Mouse (Mus musculus) neural tube, embryonic 15.5 days (tissue): ENCODE data around the gene Hs1bp3. TPM values are rescaled to one million over a fixed set of nuclear protein-coding genes. Genes with fewer than 3 reads are reported as not detected.
A peak's percentile ranks its signal among the peaks of the same experiment; 100 is the strongest.

ENCODE experiments used
- ATAC-seq: fragments of 200-750 bp; cut with Nextera tagmentation; 2 replicates; pipeline ENCODE4 v1.8.0; 2017; ENCODE audit warnings: mild to moderate bottlenecking, moderate TSS enrichment, moderate library complexity; ENCODE audit not compliant: low FRiP score
- H3K27ac ChIP-seq: fragments of 300-500 bp; sonication (generic); replicated peaks from 2 replicates; pipeline ENCODE4 v1.5.1; 2015; ENCODE audit warnings: mild to moderate bottlenecking, inconsistent platforms
- H3K27me3 ChIP-seq: fragments of 300-500 bp; sonication (generic); replicated peaks from 2 replicates; pipeline ENCODE4 v1.6.1; 2015; ENCODE audit warnings: inconsistent platforms
- H3K36me3 ChIP-seq: fragments of 300-500 bp; sonication (generic); 2 replicates; pipeline ENCODE4 v1.6.1; 2015; ENCODE audit warnings: inconsistent platforms
- H3K4me1 ChIP-seq: fragments of 300-500 bp; sonication (generic); 2 replicates; pipeline ENCODE4 v1.6.1; 2015; ENCODE audit warnings: inconsistent platforms
- H3K4me2 ChIP-seq: fragments of 300-500 bp; sonication (generic); 2 replicates; pipeline ENCODE4 v1.6.1; 2015; ENCODE audit warnings: inconsistent platforms, mild to moderate bottlenecking, moderate library complexity
- H3K4me3 ChIP-seq: fragments of 300-500 bp; sonication (generic); replicated peaks from 2 replicates; pipeline ENCODE4 v1.5.1; 2015; ENCODE audit warnings: mild to moderate bottlenecking, inconsistent platforms
- H3K9ac ChIP-seq: fragments of 300-500 bp; sonication (generic); replicated peaks from 2 replicates; pipeline ENCODE4 v1.6.1; 2015; ENCODE audit warnings: mild to moderate bottlenecking, inconsistent platforms
- H3K9me3 ChIP-seq: fragments of 300-500 bp; sonication (generic); replicated peaks from 2 replicates; pipeline ENCODE4 v1.6.1; 2016; ENCODE audit warnings: inconsistent platforms
- WGBS: fragments of 180-500 bp; shearing (Covaris S2); methylation state at CpG from one replicate; pipeline ENCODE4 v1.1.7; 2015; ENCODE audit warnings: mixed read lengths; 5-methylcytosine and 5-hydroxymethylcytosine counted together
- polyA plus RNA-seq: library from polyadenylated mRNA; unstranded; fragments of >200 nt; fragmentation: Nextera tagmentation; extraction: Ambion mirVana; gene quantifications from 2 replicates; pipeline ENCODE4 v1.2.1, GENCODE M21; 2015

Gene Hs1bp3
- polyA plus RNA-seq, 1 experiment from 2014 or later = 8.0 TPM

GRCm38 (mm10) chr12:8326825-8327674 is 13.8 kb downstream of the Hs1bp3 start:
- peaks cover 24% of the 10 kb centered on the region for H3K4me1 ChIP-seq
- WGBS = 13% methylated on average over 17 of the region's 17 CpGs
- ATAC-seq = peak; percentile 94

DNA sequence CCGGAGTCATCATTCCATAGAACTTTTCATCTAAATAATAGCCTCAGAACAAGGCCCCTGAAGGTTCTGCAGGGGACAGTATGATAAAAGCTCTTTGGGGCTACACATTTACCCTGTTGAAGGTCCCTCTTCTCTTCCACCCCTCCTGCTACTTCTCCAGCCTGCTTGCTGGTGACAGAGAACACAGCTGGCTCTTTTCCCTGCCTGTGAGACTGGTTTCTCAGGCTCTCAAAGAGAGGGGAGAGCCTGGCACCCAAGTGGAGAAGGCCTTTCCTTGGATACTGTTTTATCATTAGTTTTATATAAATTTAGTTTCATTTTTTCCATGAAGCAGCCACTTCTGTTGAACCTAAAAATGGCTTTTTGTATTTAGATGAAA is 14.4 kb downstream of the Hs1bp3 start:
- Histone ChIP-seq H3K4me1 (peaks cover 28% of the 10 kb centered on the region), H3K27me3 (no peaks in the 10 kb centered on the region), H3K36me3 (peaks cover 33% of the 10 kb centered on the region), H3K4me3 (no peak overlapping the region), H3K9me3 (no peaks in the 10 kb centered on the region), H3K27ac (peak overlapping the region; percentile 79), H3K4me2 (peak overlapping the region; percentile 11; the same call in 1 of the 2 replicates), H3K9ac (peak overlapping the region; percentile 9)
- peak; percentile 7; the same call in 1 of the 2 replicates for ATAC-seq
- 33% methylated on average over 1 of the region's 1 CpGs for WGBS

More at GRCm38 (mm10) chr12:8326825-8327674, 13.8 kb downstream of the Hs1bp3 start:
- Histone ChIP-seq H3K27ac (peak overlapping the region; percentile 79), H3K27me3 (no peaks in the 10 kb centered on the region), H3K4me3 (no peak overlapping the region), H3K9ac (peak overlapping the region; percentile 9), H3K36me3 (peaks cover 39% of the 10 kb centered on the region), H3K4me2 (peak overlapping the region; percentile 11), H3K9me3 (no peaks in the 10 kb centered on the region)

DNA sequence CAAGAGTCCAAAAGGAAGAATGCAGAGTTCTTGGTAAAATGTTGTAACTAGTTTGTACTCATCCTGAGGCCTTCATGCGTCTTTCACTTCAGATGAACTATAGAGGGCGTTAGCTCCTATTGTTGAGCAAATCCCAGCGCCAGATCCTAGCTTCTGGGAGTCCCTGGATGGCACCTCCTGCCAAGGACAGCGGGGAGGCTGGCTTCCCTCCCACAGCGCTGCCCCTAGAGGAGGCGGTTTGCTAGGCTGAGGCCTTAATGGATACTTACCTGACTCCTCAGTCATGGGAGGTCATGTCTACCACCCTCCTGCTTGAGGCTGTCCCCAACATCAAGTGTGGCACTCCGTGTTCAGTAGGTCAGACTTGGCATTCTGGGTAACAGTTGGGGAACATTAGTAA is 16.0 kb downstream of the Hs1bp3 start:
- Histone ChIP-seq H3K4me2 (no peak overlapping the region), H3K36me3 (peaks cover 25% of the 10 kb centered on the region), H3K27me3 (no peaks in the 10 kb centered on the region), H3K9me3 (no peaks in the 10 kb centered on the region), H3K27ac (no peak overlapping the region), H3K4me3 (no peak overlapping the region), H3K9ac (no peak overlapping the region), H3K4me1 (peaks cover 28% of the 10 kb centered on the region)
- ATAC-seq = no peak
- 94% methylated on average over 7 of the region's 7 CpGs for WGBS

GRCm38 (mm10) chr12:8331489-8332173 is 18.4 kb downstream of the Hs1bp3 start:
- no peak overlapping the region for H3K4me2 ChIP-seq
- no peak overlapping the region for H3K9ac ChIP-seq
- H3K4me1 ChIP-seq = peaks cover 25% of the 10 kb centered on the region
- no peaks in the 10 kb centered on the region for H3K9me3 ChIP-seq
- no peak for ATAC-seq
- WGBS = 59% methylated on average over 14 of the region's 14 CpGs
- no peak overlapping the region for H3K27ac ChIP-seq
- no peaks in the 10 kb centered on the region for H3K27me3 ChIP-seq
- H3K36me3 ChIP-seq = peaks cover 25% of the 10 kb centered on the region
- H3K4me3 ChIP-seq = no peak overlapping the region

DNA sequence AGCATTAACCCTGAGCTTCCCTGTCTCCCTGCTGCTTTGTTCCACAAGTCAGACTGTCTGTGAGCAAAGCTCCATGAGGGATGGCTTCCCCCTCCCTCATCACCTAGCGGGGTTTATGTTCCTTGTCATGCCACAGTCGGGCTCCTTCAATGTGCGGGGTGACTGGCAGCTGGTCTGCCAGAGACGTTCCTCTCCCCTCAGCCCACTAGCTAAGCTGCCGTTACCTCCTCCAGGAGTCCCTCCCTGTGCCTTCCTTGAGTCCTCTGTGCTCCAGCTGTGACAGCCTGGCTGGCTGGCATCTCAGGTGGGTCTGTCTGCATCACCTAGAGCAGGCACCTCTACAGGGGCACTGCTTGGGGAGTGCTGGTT is 18.9 kb downstream of the Hs1bp3 start:
- no peak overlapping the region for H3K9ac ChIP-seq
- no peaks in the 10 kb centered on the region for H3K9me3 ChIP-seq
- peaks cover 22% of the 10 kb centered on the region for H3K4me1 ChIP-seq
- no peak for ATAC-seq
- WGBS = 43% methylated on average over 5 of the region's 5 CpGs
- H3K4me3 ChIP-seq = no peak overlapping the region
- peaks cover 29% of the 10 kb centered on the region for H3K36me3 ChIP-seq
- H3K4me2 ChIP-seq = no peak overlapping the region
- no peak overlapping the region for H3K27ac ChIP-seq
- H3K27me3 ChIP-seq = no peaks in the 10 kb centered on the region

- no peak overlapping the region for H3K4me2 ChIP-seq
- H3K36me3 ChIP-seq = peaks cover 35% of the 10 kb centered on the region
- H3K9ac ChIP-seq = no peak overlapping the region
- H3K9me3 ChIP-seq = no peaks in the 10 kb centered on the region
- H3K27me3 ChIP-seq = no peaks in the 10 kb centered on the region
- no peak overlapping the region for H3K4me3 ChIP-seq
- H3K4me1 ChIP-seq = peaks cover 18% of the 10 kb centered on the region
- ATAC-seq = no peak
- H3K27ac ChIP-seq = no peak overlapping the region
- 92% methylated on average over 8 of the region's 8 CpGs for WGBS
These were observed 20.4 kb downstream of the Hs1bp3 start for GRCm38 (mm10) chr12:8333617-8334016.

- Histone ChIP-seq H3K27ac (no peak overlapping the region), H3K9me3 (no peaks in the 10 kb centered on the region), H3K27me3 (no peaks in the 10 kb centered on the region), H3K4me3 (no peak overlapping the region), H3K4me1 (peaks cover 25% of the 10 kb centered on the region), H3K36me3 (peaks cover 30% of the 10 kb centered on the region), H3K9ac (no peak overlapping the region), H3K4me2 (no peak overlapping the region)
- ATAC-seq = no peak
- 88% methylated on average over 4 of the region's 4 CpGs for whole genome bisulfite sequencing
These were observed 21.0 kb downstream of the Hs1bp3 start for GRCm38 (mm10) chr12:8334261-8334660.

DNA sequence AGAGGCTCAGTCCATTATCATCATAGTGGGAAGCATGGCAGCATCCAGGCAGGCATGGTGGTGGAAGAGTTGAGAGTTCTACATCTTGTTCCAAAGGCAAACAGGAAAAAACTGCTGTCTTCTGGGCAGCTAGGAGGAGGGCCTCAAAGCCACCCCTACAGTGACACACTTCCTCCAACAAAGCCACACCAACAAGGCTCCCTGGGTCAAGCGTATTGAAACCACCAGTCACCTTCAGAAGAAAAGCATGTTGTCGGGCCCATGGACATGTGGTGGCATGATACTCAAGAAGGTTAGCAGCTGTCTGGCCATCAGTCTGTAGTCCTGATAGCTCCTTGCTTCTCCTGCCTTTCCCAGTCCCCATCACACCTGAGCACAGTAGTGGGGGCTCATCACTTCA is 22.3 kb downstream of the Hs1bp3 start:
- Histone ChIP-seq H3K27ac (no peak overlapping the region), H3K36me3 (peaks cover 24% of the 10 kb centered on the region), H3K27me3 (no peaks in the 10 kb centered on the region), H3K4me3 (no peak overlapping the region), H3K9ac (no peak overlapping the region), H3K9me3 (no peaks in the 10 kb centered on the region), H3K4me2 (no peak overlapping the region), H3K4me1 (peaks cover 33% of the 10 kb centered on the region)
- no peak for ATAC-seq
- 98% methylated on average over 2 of the region's 2 CpGs for WGBS

- H3K4me2 ChIP-seq = no peak overlapping the region
- 85% methylated on average over 10 of the region's 10 CpGs for WGBS
- no peaks in the 10 kb centered on the region for H3K27me3 ChIP-seq
- peaks cover 26% of the 10 kb centered on the region for H3K36me3 ChIP-seq
- no peak overlapping the region for H3K27ac ChIP-seq
- peaks cover 29% of the 10 kb centered on the region for H3K4me1 ChIP-seq
- H3K9ac ChIP-seq = no peak overlapping the region
- H3K4me3 ChIP-seq = no peak overlapping the region
- no peaks in the 10 kb centered on the region for H3K9me3 ChIP-seq
- ATAC-seq = no peak
These were observed 23.5 kb downstream of the Hs1bp3 start for GRCm38 (mm10) chr12:8336601-8337285.

GRCm38 (mm10) chr12:8337286-8338060 is 24.2 kb downstream of the Hs1bp3 start:
- ATAC-seq = no peak
- Histone ChIP-seq H3K27me3 (no peaks in the 10 kb centered on the region), H3K36me3 (peaks cover 33% of the 10 kb centered on the region), H3K27ac (no peak overlapping the region), H3K4me3 (no peak overlapping the region), H3K4me2 (no peak overlapping the region), H3K9me3 (no peaks in the 10 kb centered on the region), H3K9ac (no peak overlapping the region), H3K4me1 (peaks cover 22% of the 10 kb centered on the region; the same call in 1 of the 2 replicates)
- 87% methylated on average over 12 of the region's 12 CpGs for WGBS

DNA sequence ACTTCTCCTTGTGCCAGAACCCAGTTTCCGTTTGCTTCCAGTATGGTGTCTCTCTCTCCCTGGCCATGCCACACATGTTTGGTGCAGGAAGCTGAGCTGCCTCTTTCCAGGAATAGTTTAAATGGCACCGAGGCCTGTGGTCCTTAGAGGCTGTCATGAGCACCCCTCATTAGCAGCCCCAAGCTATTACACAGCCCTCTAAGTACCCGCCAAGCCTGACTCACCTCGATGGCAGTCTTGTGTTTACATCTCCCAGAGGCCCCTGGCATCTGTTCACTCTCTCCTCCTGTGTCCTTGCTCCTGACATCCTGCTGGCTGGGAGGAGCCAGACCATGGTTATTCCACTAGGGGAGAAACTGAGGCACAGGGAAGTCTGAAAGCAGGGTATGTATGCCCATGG is 25.3 kb downstream of the Hs1bp3 start:
- Histone ChIP-seq H3K4me3 (no peak overlapping the region), H3K27me3 (no peaks in the 10 kb centered on the region), H3K36me3 (peaks cover 41% of the 10 kb centered on the region), H3K9me3 (no peaks in the 10 kb centered on the region), H3K27ac (no peak overlapping the region; the same call in 1 of the 2 replicates), H3K4me2 (no peak overlapping the region), H3K4me1 (peaks cover 22% of the 10 kb centered on the region; the same call in 1 of the 2 replicates), H3K9ac (no peak overlapping the region)
- no peak for ATAC-seq
- 37% methylated on average over 4 of the region's 4 CpGs for WGBS
